Mouse (Mus musculus) monocyte, adult 5-6 weeks (primary cell): ENCODE measurements around the gene Tnr. TPM values are rescaled to one million over a fixed set of nuclear protein-coding genes. Genes with fewer than 3 reads are reported as not detected.

ENCODE experiments used
- ATAC-seq: fragments of 153-309, 156-312 bp; replicated peaks from 2 replicates; pipeline ENCODE4 v1.8.0; 2017; ENCODE audit warnings: mild to moderate bottlenecking; ENCODE audit not compliant: low TSS enrichment, insufficient number of reproducible peaks, severe bottlenecking, poor library complexity, low FRiP score
- total RNA-seq: library from RNA; stranded (forward); fragments of 200-1000, 200-491, 200-594 nt; gene quantifications from 3 replicates; pipeline ENCODE4 v1.2.3, GENCODE M21; 2017

The Tnr gene
- total RNA-seq, 1 experiment from 2014 or later: not detected

- ATAC-seq: no peak
Measured at GRCm38 (mm10) chr1:159614062-159614601, 90.6 kb downstream of the Tnr start.

GRCm38 (mm10) chr1:159614644-159615431, 91.3 kb downstream of the Tnr start:
- ATAC-seq: no peak

DNA sequence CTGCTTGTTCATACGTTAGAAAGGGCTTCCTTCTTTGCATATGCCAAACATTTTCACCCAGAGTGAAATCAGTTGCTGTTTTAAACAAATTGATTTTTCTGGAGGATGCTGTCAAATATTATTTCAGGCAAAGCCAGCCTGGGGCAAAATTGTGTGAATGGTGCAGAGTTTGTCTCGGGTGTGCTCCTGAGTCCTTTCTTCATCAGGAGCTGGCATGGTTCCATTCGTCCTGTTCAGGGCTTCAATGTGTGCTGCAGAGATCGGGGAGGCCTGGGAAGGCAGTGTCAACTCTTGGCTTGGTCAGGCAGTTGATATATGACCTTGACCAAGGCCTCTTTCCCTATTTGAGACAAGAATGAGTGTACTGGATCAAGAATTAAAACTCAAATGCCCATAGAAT, 92.1 kb downstream of the Tnr start:
- no peak for ATAC-seq

DNA sequence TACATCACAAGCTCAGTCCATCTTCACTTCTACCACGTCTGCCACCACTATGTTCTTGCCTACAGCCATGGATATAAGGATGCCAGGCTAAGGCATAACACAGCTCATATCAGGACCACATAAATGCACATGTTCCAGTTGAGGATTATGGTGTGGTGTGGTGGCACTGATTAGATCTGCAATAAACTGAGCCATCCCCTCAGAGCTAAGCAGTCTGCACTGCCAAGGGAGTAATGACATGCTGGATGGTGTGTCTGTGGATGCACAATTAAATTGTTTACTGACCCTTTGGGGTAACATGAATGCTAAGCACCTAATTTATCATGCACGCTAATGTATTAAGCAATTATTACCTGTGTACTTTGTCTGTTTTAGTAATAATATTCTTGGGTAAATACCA, 95.6 kb downstream of the Tnr start:
- no peak for ATAC-seq

GRCm38 (mm10) chr1:159621321-159621720, 97.8 kb downstream of the Tnr start:
- ATAC-seq: no peak

GRCm38 (mm10) chr1:159629119-159629518, 105.5 kb downstream of the Tnr start:
- no peak for ATAC-seq

DNA sequence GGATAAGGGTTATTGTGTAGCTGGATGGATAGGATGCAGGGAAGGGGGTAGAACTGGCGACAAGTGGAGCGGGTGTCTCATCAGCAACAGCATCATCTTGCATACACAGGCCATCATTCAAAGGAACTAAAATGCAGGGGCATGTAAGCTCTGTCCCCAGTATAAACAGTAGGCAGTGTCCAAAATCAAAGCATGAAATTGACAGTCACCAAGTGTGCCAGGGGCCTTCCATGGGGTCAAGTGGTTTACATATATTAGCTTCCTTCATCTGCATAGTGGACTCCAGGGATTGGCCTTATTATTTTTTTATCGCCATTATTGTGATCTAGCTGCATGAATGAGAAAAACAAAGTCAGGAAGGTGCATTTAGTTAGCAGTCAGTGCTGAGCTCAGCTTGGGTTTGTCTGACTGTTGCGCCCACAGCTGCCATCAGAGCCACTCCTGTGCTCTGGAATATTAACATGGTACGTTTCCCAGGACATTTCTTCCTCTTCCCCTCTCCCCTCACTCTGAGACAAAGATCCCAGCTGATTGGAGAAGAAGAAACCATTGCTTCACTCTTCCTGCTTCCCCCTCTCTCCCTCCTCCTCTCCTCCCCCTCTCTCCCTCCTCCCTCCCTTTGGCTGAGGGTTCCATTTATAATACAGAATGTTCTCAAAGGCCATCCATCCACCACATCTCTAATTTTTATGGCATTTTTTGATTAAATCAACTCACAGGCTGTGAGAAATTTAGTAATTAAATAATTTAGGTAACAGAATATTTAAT, 106.4 kb downstream of the Tnr start:
- no peak for ATAC-seq

GRCm38 (mm10) chr1:159632558-159632957, 109.0 kb downstream of the Tnr start:
- ATAC-seq: no peak

GRCm38 (mm10) chr1:159639408-159639807, 115.8 kb downstream of the Tnr start:
- ATAC-seq: no peak

DNA sequence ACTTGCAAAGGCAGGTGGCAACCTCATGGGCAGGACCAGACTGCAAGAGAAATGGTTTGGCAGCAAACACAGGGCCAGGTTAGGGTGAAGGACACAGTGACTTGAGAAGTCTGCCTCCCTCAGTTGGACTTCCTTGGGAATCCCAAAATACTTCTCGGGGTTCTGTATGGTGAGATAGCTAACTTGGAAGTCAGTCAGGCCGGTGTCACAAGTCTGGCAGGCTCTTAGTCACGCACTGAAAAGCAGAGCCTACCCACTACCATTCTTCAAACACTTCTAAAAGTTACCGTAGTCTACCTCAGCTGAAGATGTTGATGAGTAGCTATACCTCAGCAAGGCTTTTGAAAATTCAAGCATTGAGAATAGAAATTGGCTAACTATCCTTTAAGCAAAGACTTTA, 122.2 kb downstream of the Tnr start:
- no peak for ATAC-seq

GRCm38 (mm10) chr1:159650486-159650885, 126.9 kb downstream of the Tnr start:
- ATAC-seq: no peak

DNA sequence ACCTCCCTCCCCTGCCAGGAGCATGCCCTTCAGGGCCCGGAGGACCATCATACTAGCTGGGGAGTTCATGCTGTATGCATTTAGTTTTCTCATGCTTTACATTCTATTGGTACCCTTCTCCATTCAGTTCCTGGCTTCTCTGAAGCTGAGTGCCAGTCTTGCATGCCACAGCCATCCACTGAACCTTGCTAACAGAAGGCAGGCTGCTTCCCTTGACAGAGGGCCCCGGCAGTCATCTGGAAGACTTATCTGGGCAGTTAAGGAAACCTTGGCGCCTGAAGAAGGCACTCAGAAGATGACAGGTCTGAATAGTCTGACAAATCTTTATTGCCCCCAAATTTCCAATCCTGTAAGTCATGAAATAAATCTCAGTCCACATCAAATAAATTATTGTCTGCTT, 131.7 kb downstream of the Tnr start:
- ATAC-seq: no peak

- no peak for ATAC-seq
Measured at GRCm38 (mm10) chr1:159657856-159658542, 134.4 kb downstream of the Tnr start.

DNA sequence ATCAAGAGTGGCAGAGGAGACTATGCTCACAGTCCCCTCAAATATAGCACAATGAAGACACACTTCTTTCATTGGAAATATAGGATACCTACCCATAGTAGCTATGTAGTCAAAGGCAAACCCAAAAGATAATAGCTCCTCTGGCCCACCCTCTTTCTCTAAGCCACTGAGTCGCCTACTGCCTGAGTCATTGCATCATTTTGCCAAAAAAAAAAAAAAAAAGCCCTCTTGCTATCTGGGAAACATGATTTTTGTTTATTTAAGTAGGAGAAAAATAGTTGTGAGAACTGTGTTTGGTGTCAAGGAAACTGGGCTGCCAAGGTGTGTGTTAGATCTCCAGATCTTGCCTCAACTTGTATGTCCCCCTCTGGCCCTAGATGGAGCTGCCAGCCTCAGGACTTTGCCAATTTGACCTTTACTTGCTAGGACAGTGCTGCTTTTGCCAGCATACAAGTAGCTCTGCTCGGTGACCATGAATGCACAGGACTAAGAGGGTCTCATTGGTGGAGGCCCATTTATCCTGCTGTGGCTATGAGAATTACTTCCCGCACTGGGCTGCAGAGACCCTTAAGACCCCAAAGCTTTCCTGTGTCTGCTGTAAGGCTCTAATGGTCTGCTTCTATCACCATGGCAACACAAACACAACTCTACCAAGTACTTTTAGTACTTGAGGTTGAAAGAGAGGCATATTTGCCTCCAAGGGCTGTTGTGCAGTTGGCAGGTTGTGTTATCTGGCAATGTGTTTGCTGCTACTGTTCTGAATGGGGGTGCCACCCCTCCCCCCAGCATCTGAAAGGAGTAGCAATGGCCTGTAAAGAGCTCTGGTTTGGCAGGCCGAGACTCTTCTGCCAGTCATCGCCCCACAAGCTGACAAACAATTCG, 137.3 kb downstream of the Tnr start:
- no peak for ATAC-seq

DNA sequence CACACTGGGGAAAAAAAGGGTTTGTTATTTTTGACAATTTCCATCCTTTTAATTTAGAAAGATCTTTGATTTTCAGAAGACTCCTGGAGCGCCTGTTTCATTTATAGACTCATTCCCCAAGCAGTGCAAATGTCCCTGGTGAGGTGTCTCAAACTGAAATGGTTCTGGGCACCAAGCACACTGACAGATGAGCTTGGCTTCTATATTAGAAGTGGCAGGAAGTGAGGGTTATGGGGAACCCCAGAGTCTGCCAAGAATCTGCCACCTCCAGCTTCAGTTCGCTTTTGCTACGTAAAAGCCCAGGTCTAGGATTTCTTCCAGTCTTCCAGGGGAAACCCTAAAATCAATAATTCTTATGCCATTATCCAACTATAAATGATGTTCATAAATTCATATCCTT, 140.9 kb downstream of the Tnr start:
- ATAC-seq: no peak

GRCm38 (mm10) chr1:159664945-159665344, 141.4 kb downstream of the Tnr start:
- ATAC-seq: no peak

GRCm38 (mm10) chr1:159670629-159671150, 147.1 kb downstream of the Tnr start:
- ATAC-seq: no peak

GRCm38 (mm10) chr1:159671181-159671580, 147.6 kb downstream of the Tnr start:
- ATAC-seq: no peak
